Mouse (Mus musculus) yolk sac, embryonic 10.5 days (tissue): ENCODE data around the gene Rfpl4.
"Not testable (repeated sequence)": the region's sequence is repeated elsewhere in the genome, so short reads cannot be mapped to it uniquely, and the experiment has no call there.

Experiments
- DNase-seq: peaks from one replicate; pipeline ENCODE4 v3.0.0-alpha.2; 2017; ENCODE audit warnings: low spot score

Gene Rfpl4

DNA sequence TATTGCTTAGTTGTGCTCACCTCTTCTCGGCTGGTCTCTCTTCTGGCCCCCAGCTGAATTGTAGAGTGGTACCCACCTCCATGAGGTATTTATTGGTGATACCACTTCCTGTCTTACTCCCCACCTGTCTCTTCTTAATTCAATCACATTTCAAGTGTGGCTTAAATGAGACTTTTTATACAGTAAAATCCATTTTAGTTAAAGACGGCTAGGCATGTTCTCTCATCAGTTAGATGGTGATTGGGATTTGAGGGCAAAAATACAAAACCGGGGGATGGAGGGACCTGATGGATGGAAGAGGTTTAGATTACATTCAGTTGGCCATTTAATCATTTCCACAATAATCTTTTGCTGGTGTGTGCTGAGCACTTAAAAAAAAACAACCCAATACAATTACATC lies at the start of gene Rfpl4:
Gene Rfpl4, minus strand, starts transcription at position 101 of the 400 bp plus-strand sequence.
- DNase-seq: no peak

- DNase-seq: not testable (repeated sequence)
Observed at GRCm38 (mm10) chr7:5149570-5149969, 32.8 kb upstream of the Rfpl4 start, which contains the start of gene Vmn1r55. TSS of gene Vmn1r55 (minus strand) at chr7:5149670.

GRCm38 (mm10) chr7:5125549-5126406 lies 9.0 kb upstream of the Rfpl4 start, which contains the start of gene Rasl2-9:
TSS of gene Rasl2-9 (minus strand) at chr7:5125950.
- DNase-seq: peak; percentile 58

- no peak for DNase-seq
Observed at GRCm38 (mm10) chr7:5125078-5125477, 8.3 kb upstream of the Rfpl4 start.

GRCm38 (mm10) chr7:5112701-5113100 lies 4.0 kb downstream of the Rfpl4 start:
- no peak for DNase-seq

DNA sequence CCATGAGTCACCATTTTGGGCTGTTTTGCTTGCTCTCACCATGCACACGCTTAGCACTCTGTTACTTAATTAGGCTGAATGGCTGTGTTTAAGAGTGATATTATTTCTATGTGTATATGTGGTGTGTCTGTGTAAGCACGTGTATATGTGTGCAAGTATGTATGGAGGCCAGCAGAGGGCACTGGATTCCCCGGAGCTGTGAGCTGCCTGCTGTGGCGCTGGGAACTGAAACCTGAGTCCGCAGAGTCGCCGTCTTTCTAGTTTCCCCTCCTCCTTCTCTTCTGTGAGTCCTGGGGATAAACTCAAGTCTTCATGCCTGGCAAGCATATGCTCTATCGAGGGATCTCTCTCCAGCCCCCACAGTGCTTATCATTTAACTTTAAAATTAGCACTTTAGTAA lies 7.4 kb downstream of the Rfpl4 start:
- DNase-seq: no peak

GRCm38 (mm10) chr7:5108272-5108671 lies 8.5 kb downstream of the Rfpl4 start:
- DNase-seq: no peak

DNA sequence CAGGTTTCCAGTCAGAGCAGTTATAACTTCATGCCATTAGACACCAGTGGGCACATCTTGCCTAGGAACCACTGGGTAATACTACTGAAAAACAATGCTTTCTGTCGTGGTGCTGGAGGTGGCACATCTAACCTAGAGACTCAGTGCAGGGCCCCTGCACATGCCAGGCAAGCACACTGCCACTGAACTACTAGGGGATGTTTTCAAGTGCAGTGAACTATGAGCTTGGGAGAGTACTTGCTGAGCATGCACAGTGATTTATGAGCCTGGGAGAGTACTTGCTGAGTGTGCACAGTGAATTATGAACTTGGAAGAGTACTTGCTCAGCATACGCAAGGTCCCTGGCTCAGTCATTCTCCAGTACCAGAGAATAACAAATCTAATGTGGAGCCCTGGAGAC lies 14.2 kb downstream of the Rfpl4 start:
- DNase-seq: no peak

DNA sequence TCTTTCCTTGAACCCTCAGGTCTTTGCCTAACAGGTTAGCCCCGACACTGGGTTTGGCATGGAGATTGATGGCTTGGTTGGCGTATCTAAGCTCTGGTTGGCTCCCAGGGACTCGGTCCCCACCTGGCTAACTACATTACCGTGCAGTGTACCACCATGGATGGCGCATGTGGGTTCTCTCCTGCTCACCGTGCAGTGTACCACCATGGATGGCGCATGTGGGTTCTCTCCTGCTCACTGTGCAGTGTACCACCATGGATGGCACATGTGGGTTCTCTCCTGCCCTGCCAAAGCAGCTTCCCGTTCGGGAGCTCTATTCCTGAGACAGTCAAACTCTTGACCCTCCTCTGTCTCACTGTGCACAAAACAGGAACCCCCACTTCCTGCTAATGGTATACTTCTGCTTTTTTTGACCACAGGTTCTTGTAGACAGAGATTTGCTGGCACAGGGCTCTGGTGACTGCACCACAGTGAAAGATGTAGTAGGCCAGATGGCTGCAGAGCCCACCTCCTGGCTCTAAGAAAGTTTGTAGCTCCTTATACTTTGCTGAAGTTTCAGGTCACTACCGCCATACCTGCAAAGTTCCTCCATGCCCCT lies 15.6 kb downstream of the Rfpl4 start:
- no peak for DNase-seq

DNA sequence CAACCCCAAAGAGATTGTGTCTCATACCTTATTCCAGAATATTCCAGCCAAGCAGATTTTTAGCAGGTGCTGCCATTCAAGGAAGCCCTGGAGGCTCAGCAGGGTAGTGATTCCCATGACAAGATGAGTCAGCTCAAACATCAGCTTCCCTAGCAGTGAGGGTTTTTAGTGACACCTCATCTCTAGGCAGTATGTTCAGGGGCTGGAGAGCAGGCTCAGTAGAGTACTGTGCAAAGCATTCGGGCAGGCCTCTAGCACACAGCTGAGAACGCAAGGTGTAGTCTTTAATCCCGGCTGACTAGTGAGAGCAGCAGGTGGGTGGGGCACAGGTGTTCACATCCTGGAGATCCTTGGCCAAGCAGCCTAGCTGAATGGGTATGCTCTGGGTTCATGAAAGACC lies 17.0 kb downstream of the Rfpl4 start:
- no peak for DNase-seq

GRCm38 (mm10) chr7:5098769-5099168 lies 18.0 kb downstream of the Rfpl4 start:
- DNase-seq: no peak

GRCm38 (mm10) chr7:5092831-5093510 lies 23.8 kb downstream of the Rfpl4 start:
- DNase-seq: no peak

GRCm38 (mm10) chr7:5092381-5092780 lies 24.4 kb downstream of the Rfpl4 start:
- no peak for DNase-seq

GRCm38 (mm10) chr7:5091008-5091728 lies 25.6 kb downstream of the Rfpl4 start:
- no peak for DNase-seq

GRCm38 (mm10) chr7:5089853-5090252 lies 26.9 kb downstream of the Rfpl4 start:
- DNase-seq: no peak

DNA sequence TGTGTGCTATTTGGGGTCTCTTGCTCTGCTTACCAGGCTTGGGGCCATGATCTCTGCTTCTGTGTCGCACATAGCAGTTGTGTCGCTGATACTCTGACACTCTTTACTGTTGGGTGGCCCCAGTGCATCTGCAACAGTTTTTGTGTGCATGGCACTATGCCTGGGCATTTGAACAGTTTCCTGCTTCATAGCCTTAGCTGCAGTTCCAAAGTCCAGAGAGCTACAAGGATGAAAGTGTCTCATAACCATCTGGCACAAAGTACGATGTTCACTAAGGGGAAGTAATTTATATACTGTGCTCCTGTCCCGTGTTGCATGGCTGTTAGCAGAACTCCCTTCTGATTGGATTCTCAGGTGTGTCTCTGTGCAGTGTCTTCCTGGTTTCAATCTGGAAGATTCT lies 28.9 kb downstream of the Rfpl4 start:
- DNase-seq: no peak

DNA sequence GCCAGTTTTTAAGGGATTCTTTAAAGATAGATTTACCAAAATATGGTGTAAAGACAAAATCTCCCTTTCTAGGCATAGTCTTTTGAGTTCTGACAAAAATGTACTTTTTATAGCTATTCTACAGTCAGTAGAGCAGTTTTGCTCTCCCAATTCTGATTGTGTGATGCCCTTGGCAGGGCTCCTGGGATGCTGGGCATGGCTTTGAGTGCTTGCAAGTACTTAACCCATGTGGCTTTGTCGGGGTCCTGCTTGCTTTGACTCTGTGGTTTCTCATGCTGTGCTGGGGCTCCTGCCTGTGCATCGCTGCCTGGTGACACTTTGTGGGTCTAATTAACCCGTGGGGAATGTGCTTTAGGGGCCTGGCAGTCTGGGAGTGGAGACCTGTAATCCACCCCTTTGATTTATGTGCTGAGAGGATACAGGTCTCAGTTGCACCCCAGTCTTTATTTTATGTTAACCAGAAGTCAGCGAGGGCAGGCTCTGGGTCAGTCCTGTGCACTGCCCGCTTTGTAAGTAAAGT lies 29.8 kb downstream of the Rfpl4 start:
- DNase-seq: no peak

- DNase-seq: no peak
Observed at GRCm38 (mm10) chr7:5085512-5085911, 31.2 kb downstream of the Rfpl4 start.

GRCm38 (mm10) chr7:5083325-5084105 lies 33.2 kb downstream of the Rfpl4 start:
- no peak for DNase-seq

GRCm38 (mm10) chr7:5081939-5082338 lies 34.8 kb downstream of the Rfpl4 start:
- no peak for DNase-seq

- DNase-seq: no peak
Observed at GRCm38 (mm10) chr7:5081241-5081640, 35.5 kb downstream of the Rfpl4 start.
